Mouse (Mus musculus) hindbrain, embryonic 15.5 days (tissue): ENCODE results near the gene Ddx27. TPM values are rescaled to one million over a fixed set of nuclear protein-coding genes. Genes with fewer than 3 reads are reported as not detected.
A peak's percentile ranks its signal among the peaks of the same experiment; 100 is the strongest.

ENCODE experiments used
- ATAC-seq: fragments of 200-750 bp; cut with Nextera tagmentation; 2 replicates; pipeline ENCODE4 v1.8.0; 2017; ENCODE audit warnings: low read depth, moderate number of reproducible peaks, moderate TSS enrichment; ENCODE audit not compliant: low FRiP score
- H3K27ac ChIP-seq: fragments of 300-500 bp; sonication (generic); replicated peaks from 2 replicates; pipeline ENCODE4 v1.5.1; 2015; ENCODE audit warnings: mild to moderate bottlenecking, inconsistent platforms
- H3K27me3 ChIP-seq: fragments of 300-500 bp; sonication (generic); 2 replicates; pipeline ENCODE4 v1.6.1; 2015; ENCODE audit warnings: control low read depth, inconsistent platforms
- H3K36me3 ChIP-seq: fragments of 300-500 bp; sonication (generic); 2 replicates; pipeline ENCODE4 v1.6.1; 2015; ENCODE audit warnings: control low read depth, inconsistent platforms
- H3K4me1 ChIP-seq: fragments of 300-500 bp; sonication (generic); replicated peaks from 2 replicates; pipeline ENCODE4 v1.6.1; 2015; ENCODE audit warnings: control low read depth, inconsistent platforms
- H3K4me2 ChIP-seq: fragments of 300-500 bp; sonication (generic); 2 replicates; pipeline ENCODE4 v1.6.1; 2015; ENCODE audit warnings: moderate library complexity, mild to moderate bottlenecking, inconsistent platforms
- H3K4me3 ChIP-seq: fragments of 300-500 bp; sonication (generic); 2 replicates; pipeline ENCODE4 v1.5.1; 2015; ENCODE audit warnings: mild to moderate bottlenecking, inconsistent platforms
- H3K9ac ChIP-seq: fragments of 300-500 bp; sonication (generic); 2 replicates; pipeline ENCODE4 v1.6.1; 2015; ENCODE audit warnings: inconsistent platforms
- H3K9me3 ChIP-seq: fragments of 300-500 bp; sonication (generic); 2 replicates; pipeline ENCODE4 v1.6.1; 2016; ENCODE audit warnings: control low read depth, inconsistent platforms
- WGBS: fragments of 180-500 bp; shearing (Covaris S2); methylation state at CpG from one replicate; pipeline ENCODE4 v1.1.7; 2015; 5-methylcytosine and 5-hydroxymethylcytosine counted together
- polyA plus RNA-seq: library from polyadenylated mRNA; unstranded; fragments of >200 nt; fragmentation: Nextera tagmentation; extraction: Ambion mirVana; gene quantifications from 2 replicates; pipeline ENCODE4 v1.2.1, GENCODE M21; 2015

The Ddx27 gene
- polyA plus RNA-seq, 1 experiment from 2014 or later = 35.4 TPM

DNA sequence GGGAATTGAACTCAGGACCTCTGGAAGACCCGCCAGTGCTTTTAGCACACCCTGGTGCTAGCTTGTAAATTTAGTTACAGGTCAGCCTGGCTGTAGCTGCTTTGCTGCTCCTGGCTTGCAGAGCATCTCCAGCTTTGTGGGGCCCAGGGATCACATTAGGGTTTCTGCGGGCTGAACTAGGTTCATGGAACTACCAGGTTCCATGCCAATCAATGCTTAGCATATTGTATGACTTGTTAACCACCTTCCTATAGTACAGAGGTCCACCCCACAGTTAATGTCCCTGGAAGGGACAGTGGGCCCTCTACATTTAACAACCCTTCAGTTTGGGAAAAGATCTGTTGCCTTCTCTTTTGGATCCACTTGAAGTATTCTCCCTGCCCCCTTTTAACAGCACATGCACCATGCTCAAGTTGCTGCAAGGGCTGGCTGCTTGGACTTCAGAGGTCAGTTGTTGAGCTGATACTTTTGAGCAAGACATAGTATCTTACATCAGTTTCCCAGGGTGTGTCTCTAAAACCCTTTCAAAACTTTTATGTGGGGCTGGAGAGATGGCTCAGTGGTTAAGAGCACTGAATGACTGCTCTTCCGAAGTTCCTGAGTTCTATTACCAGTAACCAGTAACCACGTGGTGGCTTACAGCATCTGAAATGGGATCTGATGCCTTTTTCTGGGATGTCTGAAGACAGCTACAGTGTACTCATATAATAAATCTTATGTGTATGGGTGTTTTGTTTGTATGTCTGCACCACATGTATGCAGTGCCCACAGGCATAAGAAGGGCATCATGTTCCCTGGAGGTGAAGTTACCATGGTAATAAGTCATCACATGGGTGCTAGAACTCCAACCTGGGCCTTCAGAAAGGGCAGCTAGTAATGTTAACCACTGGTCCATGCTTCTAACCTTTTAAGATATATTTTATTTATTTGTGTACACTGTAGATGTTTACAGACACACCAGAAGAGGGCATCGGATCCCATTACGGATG, 51.8 kb downstream of the Ddx27 start:
- Histone ChIP-seq H3K36me3 (peaks cover 26% of the 10 kb centered on the region), H3K9ac (no peak overlapping the region), H3K4me3 (no peak overlapping the region), H3K27me3 (no peaks in the 10 kb centered on the region), H3K9me3 (no peaks in the 10 kb centered on the region), H3K4me2 (no peak overlapping the region), H3K27ac (no peak overlapping the region), H3K4me1 (peaks cover 29% of the 10 kb centered on the region)
- WGBS = 36% methylated on average over 6 of the region's 6 CpGs
- ATAC-seq = no peak

DNA sequence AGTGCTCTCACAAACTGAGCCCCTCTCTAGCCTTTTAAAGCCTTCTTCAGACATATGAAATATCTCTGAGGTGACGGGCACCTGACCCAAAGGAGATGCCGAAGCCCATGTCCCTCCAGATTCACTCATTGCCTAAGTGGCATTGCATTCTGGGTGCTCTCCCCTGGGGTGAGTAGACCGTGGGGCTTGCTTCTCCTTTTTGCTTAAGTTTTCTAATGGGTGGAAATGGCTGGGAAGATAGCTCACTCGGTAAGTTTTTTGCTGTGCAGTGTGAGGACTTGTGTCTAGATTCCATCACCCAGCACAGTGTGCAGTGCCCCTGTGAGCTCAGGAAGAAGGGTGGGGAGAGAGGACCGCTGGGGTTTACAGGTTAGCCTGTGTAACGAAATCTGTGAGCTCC, 52.6 kb downstream of the Ddx27 start:
- H3K9ac ChIP-seq = no peak overlapping the region
- H3K4me3 ChIP-seq = no peak overlapping the region
- H3K9me3 ChIP-seq = no peaks in the 10 kb centered on the region
- H3K27me3 ChIP-seq = no peaks in the 10 kb centered on the region
- no peak overlapping the region for H3K4me2 ChIP-seq
- H3K27ac ChIP-seq = no peak overlapping the region
- no peak for ATAC-seq
- 54% methylated on average over 6 of the region's 6 CpGs for WGBS
- H3K36me3 ChIP-seq = peaks cover 26% of the 10 kb centered on the region
- H3K4me1 ChIP-seq = peaks cover 30% of the 10 kb centered on the region

DNA sequence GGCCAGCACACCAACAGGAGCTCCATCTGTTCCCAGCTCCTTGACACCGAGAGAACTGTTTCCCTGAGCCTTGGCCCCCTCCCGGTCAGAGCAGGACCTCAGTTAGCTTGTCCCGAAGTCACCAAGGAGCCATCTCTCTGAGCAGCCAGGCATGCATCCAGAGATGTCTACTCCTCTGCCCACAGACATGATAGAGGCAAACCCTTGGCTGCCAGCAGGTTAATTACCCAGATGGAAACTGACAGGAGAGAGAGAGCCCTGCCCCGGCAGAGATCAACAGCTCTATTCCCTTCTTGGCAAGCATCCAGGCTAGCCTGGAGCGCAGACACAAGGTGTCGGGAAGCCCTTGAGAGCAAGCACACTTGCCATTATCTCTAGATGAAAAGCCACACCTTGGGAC, 55.3 kb downstream of the Ddx27 start:
- 50% methylated on average over 6 of the region's 6 CpGs for WGBS
- no peak overlapping the region for H3K4me2 ChIP-seq
- no peak overlapping the region for H3K4me3 ChIP-seq
- no peak for ATAC-seq
- peaks cover 19% of the 10 kb centered on the region for H3K36me3 ChIP-seq
- H3K27me3 ChIP-seq = no peaks in the 10 kb centered on the region
- no peaks in the 10 kb centered on the region for H3K9me3 ChIP-seq
- no peak overlapping the region for H3K27ac ChIP-seq
- H3K4me1 ChIP-seq = peaks cover 21% of the 10 kb centered on the region
- H3K9ac ChIP-seq = 0 out of 2 replicates have a peak overlapping the region, but pooled peaks have one; percentile 51

DNA sequence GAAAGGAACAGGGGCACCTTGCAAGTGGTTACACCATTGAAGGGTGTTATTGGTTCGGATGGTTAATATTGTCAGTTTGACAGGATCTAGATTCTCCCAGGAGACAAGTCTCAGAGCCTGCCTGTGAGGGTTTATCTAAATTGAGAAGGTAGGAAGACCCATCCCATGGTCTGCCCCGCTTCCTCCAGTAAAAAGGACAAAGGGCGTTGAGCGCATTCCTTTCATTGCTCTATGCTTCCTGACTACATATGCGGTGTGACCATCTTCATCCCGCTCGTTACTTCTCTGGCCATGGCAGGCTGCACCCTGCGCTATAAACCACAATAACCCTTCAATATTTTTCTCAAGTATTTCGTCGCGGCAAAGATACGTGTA, 56.3 kb downstream of the Ddx27 start:
- Histone ChIP-seq H3K4me3 (peak overlapping the region; percentile 52), H3K27me3 (no peaks in the 10 kb centered on the region), H3K4me2 (peak overlapping the region; percentile 72), H3K4me1 (peaks cover 13% of the 10 kb centered on the region), H3K27ac (peak overlapping the region; percentile 84), H3K9me3 (no peaks in the 10 kb centered on the region), H3K9ac (peak overlapping the region; percentile 51), H3K36me3 (peaks cover 10% of the 10 kb centered on the region)
- ATAC-seq = 0 out of 2 replicates have a peak, but pooled peaks have one; percentile 1
- WGBS = 23% methylated on average over 12 of the region's 12 CpGs

DNA sequence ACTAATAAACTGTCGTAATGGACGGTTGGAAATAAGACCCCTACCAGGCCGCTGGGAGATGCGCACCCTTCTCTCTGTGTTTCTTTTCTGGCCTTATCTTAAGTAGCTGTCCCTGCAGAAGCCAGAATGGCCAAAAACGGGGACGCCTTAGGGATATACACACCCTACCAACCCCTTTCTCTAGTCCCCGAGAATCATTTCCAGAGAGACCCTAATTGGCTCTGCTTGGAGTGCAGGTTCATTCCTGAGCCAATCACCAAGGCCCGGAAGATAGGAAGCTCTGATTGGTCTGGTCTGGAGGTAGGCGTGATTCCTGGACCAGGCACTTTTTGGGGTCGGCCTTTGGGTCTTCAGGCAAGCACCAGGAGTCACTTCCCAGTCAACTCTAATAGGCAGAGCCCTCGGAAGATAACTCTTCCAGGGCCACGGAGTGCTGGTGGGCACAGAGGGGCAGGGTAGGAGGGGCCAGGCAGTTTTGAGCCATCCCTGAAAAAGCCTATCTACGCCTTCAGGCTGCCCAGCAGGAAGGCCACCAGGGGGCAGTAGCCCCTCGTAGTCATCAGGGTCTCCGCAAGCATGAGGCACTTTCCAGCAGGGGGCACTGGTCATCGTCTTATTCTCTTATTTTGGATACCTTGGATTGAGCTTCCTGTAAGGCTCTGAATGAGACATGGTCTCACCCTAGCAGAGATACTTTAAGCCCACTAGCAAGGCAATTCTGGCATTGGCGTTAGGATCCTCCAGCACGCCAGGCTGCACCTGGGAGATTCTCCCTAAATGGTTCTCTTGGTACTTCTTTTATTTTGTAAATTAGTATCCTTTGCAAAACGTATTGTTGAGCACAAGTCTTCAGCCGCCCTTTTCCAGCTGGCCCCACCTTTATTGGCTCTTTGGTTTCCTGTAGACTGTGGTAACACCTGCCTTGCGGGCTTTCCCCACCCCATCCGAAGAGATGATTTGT, 56.9 kb downstream of the Ddx27 start:
- 8% methylated on average over 22 of the region's 22 CpGs for WGBS

DNA sequence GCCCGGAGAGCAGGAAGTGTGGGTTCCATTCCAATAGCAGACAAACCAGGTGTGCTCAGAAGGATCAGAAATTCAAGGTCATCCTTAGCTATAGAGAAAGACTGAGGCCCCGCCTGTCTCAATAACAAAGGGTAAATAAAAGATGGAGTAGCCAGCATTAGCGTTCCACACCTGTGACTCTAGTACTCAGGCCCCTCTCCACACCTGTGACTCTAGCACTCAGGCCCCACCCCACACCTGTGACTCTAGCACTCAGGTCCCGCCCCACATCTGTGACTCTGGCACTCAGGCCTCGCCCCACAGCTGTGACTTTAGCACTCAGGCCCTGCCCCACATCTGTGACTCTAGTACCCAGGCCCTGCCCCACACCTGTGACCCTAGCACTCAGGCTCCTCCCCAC, 59.6 kb downstream of the Ddx27 start:
- no peak overlapping the region for H3K4me3 ChIP-seq
- H3K9ac ChIP-seq = no peak overlapping the region
- WGBS = 94% methylated on average over 5 of the region's 5 CpGs
- H3K4me1 ChIP-seq = peaks cover 26% of the 10 kb centered on the region
- no peaks in the 10 kb centered on the region for H3K36me3 ChIP-seq
- no peak overlapping the region for H3K4me2 ChIP-seq
- ATAC-seq = no peak
- H3K9me3 ChIP-seq = no peaks in the 10 kb centered on the region
- H3K27me3 ChIP-seq = no peaks in the 10 kb centered on the region
- H3K27ac ChIP-seq = no peak overlapping the region

More for the DNA sequence above, 56.9 kb downstream of the Ddx27 start:
- Histone ChIP-seq H3K36me3 (peaks cover 4% of the 10 kb centered on the region), H3K9ac (peak overlapping the region; percentile 51), H3K4me3 (peak overlapping the region; percentile 52), H3K9me3 (no peaks in the 10 kb centered on the region), H3K27me3 (no peaks in the 10 kb centered on the region), H3K27ac (peak overlapping the region; percentile 84), H3K4me2 (peak overlapping the region; percentile 72), H3K4me1 (peaks cover 13% of the 10 kb centered on the region)
- peak; percentile 98 for ATAC-seq

DNA sequence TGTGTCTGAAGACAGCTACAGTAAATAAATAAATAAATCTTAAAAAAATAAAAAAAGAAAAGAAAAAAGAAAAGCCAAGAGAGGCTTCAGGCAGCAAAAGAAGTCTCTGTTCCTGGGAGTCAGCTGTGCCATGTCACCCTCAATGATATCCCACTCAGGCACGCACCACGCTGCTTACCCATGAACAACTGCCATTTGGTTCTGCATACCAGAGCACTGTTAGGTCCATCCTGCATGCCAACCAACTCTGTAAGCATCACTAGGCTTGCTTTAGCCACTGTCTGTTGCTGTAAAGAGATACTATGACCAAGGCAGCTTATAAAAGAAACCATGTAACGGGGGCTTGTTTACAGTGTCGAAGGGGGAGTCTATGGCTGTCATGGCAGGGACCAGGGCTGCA, 61.4 kb downstream of the Ddx27 start:
- no peak overlapping the region for H3K27ac ChIP-seq
- no peaks in the 10 kb centered on the region for H3K36me3 ChIP-seq
- no peak overlapping the region for H3K9ac ChIP-seq
- no peak overlapping the region for H3K4me3 ChIP-seq
- peaks cover 22% of the 10 kb centered on the region for H3K4me1 ChIP-seq
- 90% methylated on average over 4 of the region's 4 CpGs for WGBS
- ATAC-seq = no peak
- H3K4me2 ChIP-seq = no peak overlapping the region
- H3K9me3 ChIP-seq = no peaks in the 10 kb centered on the region
- no peaks in the 10 kb centered on the region for H3K27me3 ChIP-seq

DNA sequence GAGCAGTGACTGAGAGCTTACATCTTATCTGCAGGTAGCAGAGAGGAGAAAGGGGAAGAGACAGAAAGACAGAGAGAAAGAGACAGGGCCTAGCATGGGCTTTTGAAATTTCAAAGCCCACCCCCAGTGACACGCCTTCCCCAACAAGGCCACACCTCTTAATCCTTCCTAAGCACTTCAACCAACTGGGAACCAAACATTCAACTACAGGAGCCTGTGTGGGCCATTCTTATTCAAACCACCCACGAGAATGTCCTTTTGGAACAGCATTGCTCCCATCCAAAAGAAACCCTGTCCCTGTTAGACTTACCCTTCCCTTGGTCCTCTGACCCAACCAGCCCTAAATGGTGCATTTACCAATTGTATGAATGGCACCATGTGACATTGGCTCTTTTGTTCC, 61.8 kb downstream of the Ddx27 start:
- no peaks in the 10 kb centered on the region for H3K36me3 ChIP-seq
- H3K9ac ChIP-seq = no peak overlapping the region
- no peaks in the 10 kb centered on the region for H3K27me3 ChIP-seq
- no peak overlapping the region for H3K4me2 ChIP-seq
- ATAC-seq = no peak
- H3K4me3 ChIP-seq = no peak overlapping the region
- H3K4me1 ChIP-seq = peaks cover 25% of the 10 kb centered on the region
- no peak overlapping the region for H3K27ac ChIP-seq
- H3K9me3 ChIP-seq = no peaks in the 10 kb centered on the region
- 74% methylated on average over 2 of the region's 2 CpGs for WGBS

DNA sequence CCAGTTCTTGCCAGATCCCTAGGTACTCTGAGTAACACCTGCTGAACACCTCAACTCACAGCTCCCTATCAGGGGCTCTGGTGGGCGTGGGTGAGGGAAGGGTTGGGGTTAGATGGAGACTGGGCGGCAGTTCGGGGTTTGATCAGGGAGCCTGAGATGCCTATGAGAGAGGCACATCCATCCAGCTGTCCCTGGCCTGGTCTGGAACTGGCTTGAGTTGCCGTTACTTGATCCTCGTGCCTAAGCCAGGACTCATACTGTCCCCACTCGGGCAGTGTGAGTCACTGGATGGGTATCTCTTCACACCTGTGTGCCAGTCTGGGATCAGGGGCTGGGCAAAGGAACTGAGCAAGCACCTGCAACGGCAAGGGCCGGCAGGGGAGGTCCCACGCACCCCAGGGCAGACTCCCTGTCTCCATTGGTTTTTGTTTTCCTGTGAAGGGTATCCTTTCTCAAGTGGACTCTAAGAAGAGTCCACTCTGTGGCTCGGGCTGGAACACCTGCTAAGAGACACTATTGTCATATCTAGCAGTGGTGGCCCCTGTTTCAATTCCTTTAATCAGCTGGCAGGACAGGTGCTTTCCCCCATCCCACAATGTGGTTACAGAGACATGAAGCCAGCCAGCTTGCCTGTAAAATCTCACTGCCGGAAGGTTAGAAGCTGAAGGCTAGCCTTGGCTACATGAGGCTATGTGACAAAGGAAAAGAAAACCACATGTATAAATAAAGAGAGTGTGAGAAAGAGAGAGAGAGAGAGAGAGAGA, 62.4 kb downstream of the Ddx27 start:
- Histone ChIP-seq H3K9ac (no peak overlapping the region), H3K36me3 (no peaks in the 10 kb centered on the region), H3K9me3 (no peaks in the 10 kb centered on the region), H3K27me3 (no peaks in the 10 kb centered on the region), H3K27ac (no peak overlapping the region), H3K4me1 (peaks cover 24% of the 10 kb centered on the region), H3K4me2 (no peak overlapping the region), H3K4me3 (no peak overlapping the region)
- WGBS = 88% methylated on average over 11 of the region's 11 CpGs
- ATAC-seq = no peak

DNA sequence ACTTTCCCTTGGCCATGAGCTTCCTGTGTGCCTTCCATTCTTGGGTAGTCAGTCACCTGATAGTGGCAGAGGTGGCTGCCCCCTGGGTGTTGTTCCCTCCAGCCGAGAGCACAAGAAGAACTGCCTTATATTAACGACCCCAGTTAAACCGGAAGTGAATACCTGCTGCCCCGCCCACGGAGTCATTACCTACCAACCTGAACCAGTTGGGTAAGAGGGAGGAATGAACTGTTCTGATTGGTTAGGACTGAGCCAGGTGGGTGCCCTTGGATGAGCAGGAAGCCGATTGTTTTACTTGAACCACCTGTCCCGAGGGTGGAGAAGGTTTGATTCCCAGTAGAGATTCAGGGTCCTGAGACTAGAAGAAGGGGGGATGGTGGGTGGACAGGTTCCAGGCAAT, 63.5 kb downstream of the Ddx27 start:
- 49% methylated on average over 7 of the region's 7 CpGs for WGBS
- Histone ChIP-seq H3K4me1 (peaks cover 23% of the 10 kb centered on the region), H3K9me3 (no peaks in the 10 kb centered on the region)

DNA sequence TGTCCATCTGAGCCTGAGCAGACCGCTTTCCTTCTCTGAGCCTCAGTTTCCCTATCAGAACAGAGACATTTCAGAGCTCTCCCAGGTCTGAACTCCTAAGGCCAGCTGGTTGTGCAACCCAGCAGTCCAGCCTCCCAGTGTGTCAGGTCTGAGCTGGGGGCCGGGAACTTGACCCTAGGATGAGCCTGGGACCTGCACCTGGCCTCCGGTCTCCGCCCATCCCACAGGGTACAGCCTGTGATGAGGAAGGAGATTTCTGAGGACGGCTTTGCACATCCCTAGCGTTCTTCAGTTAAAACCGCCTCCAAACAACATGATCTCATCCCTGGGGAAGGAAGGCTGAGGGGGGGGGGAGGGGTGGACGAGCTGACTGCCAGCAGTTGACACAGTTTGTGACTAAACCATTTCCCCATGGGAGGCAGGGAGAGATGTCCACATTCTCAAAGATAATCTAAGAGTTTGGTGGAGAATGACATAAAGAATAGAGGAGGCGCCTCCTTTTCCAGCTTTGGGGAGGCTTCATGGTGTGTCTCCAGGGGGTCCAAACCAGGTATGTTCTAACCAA, 64.0 kb downstream of the Ddx27 start:
- no peak overlapping the region for H3K9ac ChIP-seq
- WGBS = 51% methylated on average over 9 of the region's 9 CpGs
- peak overlapping the region; percentile 61; the same call in 1 of the 2 replicates for H3K27ac ChIP-seq
- peak; percentile 16; the same call in 1 of the 2 replicates for ATAC-seq
- H3K4me3 ChIP-seq = no peak overlapping the region
- no peaks in the 10 kb centered on the region for H3K9me3 ChIP-seq
- no peaks in the 10 kb centered on the region for H3K36me3 ChIP-seq
- no peak overlapping the region for H3K4me2 ChIP-seq
- H3K27me3 ChIP-seq = no peaks in the 10 kb centered on the region
- peaks cover 23% of the 10 kb centered on the region for H3K4me1 ChIP-seq

More for the DNA sequence above, 63.5 kb downstream of the Ddx27 start:
- no peak overlapping the region for H3K4me2 ChIP-seq
- H3K27me3 ChIP-seq = no peaks in the 10 kb centered on the region
- H3K9ac ChIP-seq = no peak overlapping the region
- H3K4me3 ChIP-seq = no peak overlapping the region
- no peak overlapping the region for H3K27ac ChIP-seq
- no peaks in the 10 kb centered on the region for H3K36me3 ChIP-seq
- no peak for ATAC-seq
